ENCODE assay signal across 8 mouse cellular contexts in the genomic region with DNA sequence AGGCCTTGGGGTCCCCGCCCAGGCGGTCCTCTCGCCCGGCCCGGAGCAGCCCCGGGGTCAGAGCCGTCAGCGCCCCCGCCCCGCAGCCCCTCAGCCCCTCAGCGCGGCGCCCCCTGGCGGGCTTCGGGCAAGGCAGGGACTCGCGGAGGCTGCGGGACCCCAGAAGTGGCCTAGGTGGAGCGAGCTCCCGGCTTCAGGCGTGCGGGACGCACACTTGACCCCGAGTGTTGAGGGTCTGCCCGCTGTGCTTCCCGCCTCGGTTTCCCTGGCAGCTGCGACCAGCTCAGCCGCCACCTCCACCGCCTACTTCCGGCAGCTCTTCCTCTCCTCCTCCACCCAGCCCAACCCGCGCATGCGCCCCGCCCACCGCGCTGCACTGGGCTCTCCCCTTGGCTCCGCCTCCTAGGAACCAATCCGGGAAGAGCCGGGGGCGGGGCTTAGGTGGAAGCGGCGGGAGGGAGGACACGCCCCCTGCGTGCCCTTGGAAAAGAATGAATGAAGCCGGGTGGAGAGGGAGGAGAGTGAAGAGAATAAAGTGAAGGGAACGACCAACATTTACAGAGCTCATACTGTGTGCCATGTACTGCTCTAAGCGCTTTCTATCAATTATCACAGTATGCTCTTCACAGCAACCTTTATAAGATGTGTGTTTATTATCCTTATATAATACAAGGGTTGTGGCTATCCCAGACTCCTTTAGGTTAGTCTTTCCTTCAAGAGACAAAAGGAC. TPM values are rescaled to one million over a fixed set of nuclear protein-coding genes. Genes with fewer than 3 reads are reported as not detected.
A peak's percentile ranks its signal among the peaks of the same experiment; 100 is the strongest.
DNase-seq lines count a peak whose midpoint lies in the region; ATAC-seq lines count a peak whose summit lies in the region.

A gene (minus strand): TSS at position 320 of the 730 bp plus-strand sequence.

- no peaks in the 10 kb centered on the region for H3K27me3 ChIP-seq in hindbrain, embryonic 16.5 days (replicated peaks; ENCODE audit: control insufficient read depth, insufficient read depth, low read length)

- H3K4me2 ChIP-seq in hindbrain, embryonic 16.5 days (ENCODE audit: low read length): peak within 1 kb of the TSS; percentile 74

- H3K4me3 ChIP-seq in hindbrain, embryonic 16.5 days (ENCODE audit: low read length): peak within 1 kb of the TSS; percentile 99
- H3K4me3 ChIP-seq in macrophage (ENCODE audit: inconsistent target): peak within 1 kb of the TSS; percentile 64

- WGBS in hindbrain, embryonic 16.5 days: 0% methylated on average over 42 of the region's 48 CpGs
- WGBS in macrophage (ENCODE audit: missing documents): 2% methylated on average over 34 of the region's 48 CpGs

- peak; percentile 89 for DNase-seq in T-cell, adult 2 months (ENCODE audit: low spot score)
- peak; percentile 96 to 99 for DNase-seq in cerebellum, postnatal 36 days
- peak; percentile 98 for DNase-seq in gastrocnemius, adult 18-20 months (ENCODE audit: low spot score)
- peak; percentile 99 for DNase-seq in left cerebral cortex, adult 18-20 months (ENCODE audit: low spot score in 2 of 2)
- peak; percentile 99 for DNase-seq in right cerebral cortex, adult 18-20 months
- DNase-seq in urinary bladder, postnatal 10 days (ENCODE audit: low spot score): peak; percentile 95

- peak; percentile 96 for ATAC-seq in hindbrain, embryonic 16.5 days

- H3K9me3 ChIP-seq in hindbrain, embryonic 16.5 days (ENCODE audit: control insufficient read depth, low read length): no peaks in the 10 kb centered on the region

- H3K36me3 ChIP-seq in hindbrain, embryonic 16.5 days (ENCODE audit: control insufficient read depth, insufficient read depth, low read length): no peaks in the 10 kb centered on the region
- H3K36me3 ChIP-seq in macrophage (ENCODE audit: inconsistent target): no peaks in the 10 kb centered on the region

- H3K79me2 ChIP-seq in macrophage (ENCODE audit: inconsistent target): peaks cover 47% of the 10 kb centered on the region

- peak within 1 kb of the TSS; percentile 93 for H3K9ac ChIP-seq in hindbrain, embryonic 16.5 days (ENCODE audit: low read depth, low read length)

- H3K27ac ChIP-seq in hindbrain, embryonic 16.5 days (ENCODE audit: low read depth, low read length): peak within 1 kb of the TSS; percentile 80
- peak within 1 kb of the TSS; percentile 46 for H3K27ac ChIP-seq in macrophage

- peaks cover 15% of the 10 kb centered on the region for H3K4me1 ChIP-seq in hindbrain, embryonic 16.5 days (ENCODE audit: control insufficient read depth, insufficient read depth, low read depth, low read length)

RNA-seq across cellular contexts. Expression of the gene that starts here (rescaled TPM):
- 10 to 100 TPM; 13.5 to 17.3 TPM for total RNA-seq in gastrocnemius, adult 18-20 months (2021)
- 40.9 and 42.3 TPM in 2 replicates for polyA plus RNA-seq in hindbrain, embryonic 16.5 days (2015; fragmentation: Nextera tagmentation; extraction: Ambion mirVana)
- 100 to 1,000 TPM; 194 to 195 TPM for total RNA-seq in left cerebral cortex, adult 18-20 months (2021)
- 100 to 1,000 TPM in 3 of 26 experiments, 10 to 100 TPM in 23; 27.4 to 135 (median 65.5) TPM for total RNA-seq in macrophage (2018; cell fraction: chromatin; rRNA removed)
- total RNA-seq in macrophage (2018; cell fraction: cytosol; rRNA removed): 100 to 1,000 TPM in 10 of 26 experiments, 10 to 100 TPM in 16; 68.1 to 129 (median 92.1) TPM
- total RNA-seq in macrophage (2018; cell fraction: nucleus; rRNA removed): 100 to 1,000 TPM in 1 of 26 experiments, 10 to 100 TPM in 25; 49.3 to 106 (median 71.6) TPM
- polyA plus RNA-seq in macrophage (2018): 87.2 to 154 TPM (median 91.9 TPM) in 3 replicates

Comparison
In these comparisons a context has a peak if more than half of its experiments do, and no peak if none do; other contexts are left out.
1. Peak in every context shown above with its lines: DNase-seq, ATAC-seq, H3K4me3 ChIP-seq and H3K27ac ChIP-seq.
2. RNA of the gene that starts here (total RNA-seq): 194 to 195 TPM in left cerebral cortex, adult 18-20 months; 13.5 to 17.3 TPM in gastrocnemius, adult 18-20 months; every median in the first group is over 10 times any median in the second.